Mouse (Mus musculus): Measurements from ENCODE around the gene Csmd2. TPM values are rescaled to one million over a fixed set of nuclear protein-coding genes. Genes with fewer than 3 reads are reported as not detected.

Gene Csmd2
- polyA plus RNA-seq, 1 experiment from 2014 or later = 0.05 TPM

DNA sequence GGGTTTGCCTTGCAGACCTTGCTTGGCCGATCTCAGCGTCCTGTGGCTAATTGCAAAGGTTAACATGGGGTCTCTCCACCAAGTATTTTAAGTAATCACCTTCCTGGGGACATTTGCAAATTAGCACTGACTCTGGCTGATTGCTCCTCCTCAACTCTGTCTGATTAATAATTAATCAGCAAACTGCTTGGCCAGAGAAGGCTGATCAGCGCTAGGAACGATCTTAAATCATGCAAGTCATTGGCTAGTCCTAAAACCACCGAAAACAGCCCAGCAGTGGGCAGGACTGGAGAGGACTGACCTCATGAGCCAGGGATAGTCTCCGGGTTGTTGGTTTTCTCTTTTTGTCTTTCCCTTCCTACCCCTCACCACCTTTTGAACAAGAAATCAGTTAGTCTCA, 236.8 kb downstream of the Csmd2 start:
- Histone ChIP-seq H3K36me3 (ENCODE audit: control insufficient read depth, insufficient read depth) (no peaks in the 10 kb centered on the region), H3K9me3 (ENCODE audit: control insufficient read depth) (no peaks in the 10 kb centered on the region), H3K4me1 (replicated peaks; ENCODE audit: control insufficient read depth, insufficient read depth, low read length) (no peaks in the 10 kb centered on the region), H3K9ac (ENCODE audit: low read depth, low read length) (no peak overlapping the region), H3K4me2 (replicated peaks; ENCODE audit: low read depth) (no peak overlapping the region), H3K27me3 (replicated peaks; ENCODE audit: control insufficient read depth, insufficient read depth, low read length) (no peaks in the 10 kb centered on the region), H3K4me3 (ENCODE audit: low read depth, low read length) (no peak overlapping the region), H3K27ac (ENCODE audit: low read depth, low read length) (no peak overlapping the region)
- no peak for TF ChIP-seq CTCF (IDR thresholded peaks at IDR 0.05; ENCODE audit: low read depth)
- ATAC-seq = no peak
- WGBS = 37% methylated on average over 6 of the region's 6 CpGs

DNA sequence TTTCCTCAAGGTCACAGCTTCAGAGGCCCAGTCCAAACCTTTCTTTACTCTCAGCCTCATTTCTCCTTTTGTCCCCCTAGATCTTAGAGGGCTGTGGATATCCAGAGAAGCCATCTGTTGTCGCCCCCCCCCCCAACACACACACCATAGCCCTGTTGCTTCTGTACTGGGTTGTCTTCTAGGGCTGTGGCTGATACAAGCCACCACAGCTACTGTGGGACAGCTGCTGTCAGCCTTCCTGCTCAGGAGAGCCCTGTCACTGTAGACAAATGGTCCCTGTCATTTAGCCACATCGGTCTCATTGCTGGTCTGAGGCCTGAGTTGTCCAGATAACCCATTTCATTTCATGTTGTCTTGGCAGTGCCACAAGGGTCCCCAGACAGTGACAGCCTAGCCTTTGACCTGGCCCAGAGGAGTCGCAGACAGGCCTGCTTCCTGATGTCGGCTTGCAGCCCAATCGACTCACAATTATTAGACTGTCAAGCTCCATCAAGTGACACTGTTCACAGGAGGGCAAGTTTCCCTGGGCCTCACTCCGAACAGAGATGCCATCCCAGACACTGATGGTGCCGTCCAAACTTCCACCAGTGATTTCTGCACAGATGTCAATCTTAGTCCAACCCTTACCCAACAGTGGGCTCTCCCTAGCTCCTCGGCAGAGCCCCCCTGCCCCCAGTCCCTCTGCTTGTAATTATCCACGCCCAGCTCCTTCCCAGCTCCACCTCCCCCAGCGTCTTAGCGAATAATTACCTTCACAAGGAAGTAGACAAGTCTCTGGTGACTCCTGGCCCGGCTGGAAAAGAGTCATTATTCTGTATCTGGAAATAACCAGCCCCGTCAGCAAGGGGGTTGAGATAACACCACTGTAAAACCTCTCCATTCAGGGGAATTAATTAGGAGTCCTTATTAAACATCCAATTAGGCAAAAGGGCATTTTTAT, 240.0 kb downstream of the Csmd2 start:
- Histone ChIP-seq H3K36me3 (ENCODE audit: control insufficient read depth, insufficient read depth) (no peaks in the 10 kb centered on the region), H3K4me2 (replicated peaks; ENCODE audit: low read depth) (no peak overlapping the region), H3K27me3 (replicated peaks; ENCODE audit: control insufficient read depth, insufficient read depth, low read length) (no peaks in the 10 kb centered on the region), H3K9ac (ENCODE audit: low read depth, low read length) (no peak overlapping the region), H3K27ac (ENCODE audit: low read depth, low read length) (no peak overlapping the region), H3K4me3 (ENCODE audit: low read depth, low read length) (no peak overlapping the region), H3K4me1 (replicated peaks; ENCODE audit: control insufficient read depth, insufficient read depth, low read length) (no peaks in the 10 kb centered on the region), H3K9me3 (ENCODE audit: control insufficient read depth) (no peaks in the 10 kb centered on the region)
- no peak for TF ChIP-seq CTCF (IDR thresholded peaks at IDR 0.05; ENCODE audit: low read depth)
- WGBS = 42% methylated on average over 13 of the region's 13 CpGs
- ATAC-seq = no peak

DNA sequence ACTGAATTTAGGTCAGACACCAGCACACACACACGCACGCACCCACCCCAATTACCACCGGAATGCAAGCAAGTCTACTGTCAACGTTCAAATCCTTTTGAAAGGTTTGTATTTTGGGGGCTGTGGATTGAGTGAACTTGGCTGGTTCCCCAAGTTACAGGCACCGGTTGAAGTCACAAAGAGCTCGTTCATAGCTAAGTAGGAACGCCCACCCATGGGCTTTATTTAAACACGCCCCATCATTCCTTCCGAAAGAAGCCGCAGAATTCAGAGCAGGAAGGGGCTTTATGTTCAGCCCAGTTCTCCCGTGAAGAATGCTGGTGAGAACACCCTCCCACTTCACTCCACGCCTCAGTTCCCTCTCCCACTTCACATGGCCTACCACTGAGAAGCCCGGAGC, 245.8 kb downstream of the Csmd2 start:
- no peak overlapping the region for H3K4me3 ChIP-seq (ENCODE audit: low read depth, low read length)
- H3K4me2 ChIP-seq (replicated peaks; ENCODE audit: low read depth) = no peak overlapping the region
- no peaks in the 10 kb centered on the region for H3K36me3 ChIP-seq (ENCODE audit: control insufficient read depth, insufficient read depth)
- no peak for ATAC-seq
- H3K9ac ChIP-seq (ENCODE audit: low read depth, low read length) = no peak overlapping the region
- WGBS = 76% methylated on average over 13 of the region's 13 CpGs
- no peaks in the 10 kb centered on the region for H3K9me3 ChIP-seq (ENCODE audit: control insufficient read depth)
- H3K27me3 ChIP-seq (replicated peaks; ENCODE audit: control insufficient read depth, insufficient read depth, low read length) = no peaks in the 10 kb centered on the region
- no peaks in the 10 kb centered on the region for H3K4me1 ChIP-seq (replicated peaks; ENCODE audit: control insufficient read depth, insufficient read depth, low read length)
- H3K27ac ChIP-seq (ENCODE audit: low read depth, low read length) = no peak overlapping the region
- no peak for TF ChIP-seq CTCF (IDR thresholded peaks at IDR 0.05; ENCODE audit: low read depth)

- H3K9ac ChIP-seq (ENCODE audit: low read depth, low read length) = no peak overlapping the region
- H3K4me3 ChIP-seq (ENCODE audit: low read depth, low read length) = no peak overlapping the region
- H3K4me2 ChIP-seq (replicated peaks; ENCODE audit: low read depth) = no peak overlapping the region
- no peaks in the 10 kb centered on the region for H3K9me3 ChIP-seq (ENCODE audit: control insufficient read depth)
- no peak for ATAC-seq
- H3K27me3 ChIP-seq (replicated peaks; ENCODE audit: control insufficient read depth, insufficient read depth, low read length) = no peaks in the 10 kb centered on the region
- no peaks in the 10 kb centered on the region for H3K36me3 ChIP-seq (ENCODE audit: control insufficient read depth, insufficient read depth)
- H3K4me1 ChIP-seq (replicated peaks; ENCODE audit: control insufficient read depth, insufficient read depth, low read length) = no peaks in the 10 kb centered on the region
- no peak overlapping the region for H3K27ac ChIP-seq (ENCODE audit: low read depth, low read length)
- TF ChIP-seq CTCF (IDR thresholded peaks at IDR 0.05; ENCODE audit: low read depth) = no peak
- WGBS = 35% methylated on average over 1 of the region's 1 CpGs
These were observed 251.5 kb downstream of the Csmd2 start for GRCm38 (mm10) chr4:128239113-128239512.

GRCm38 (mm10) chr4:128241075-128241853, 253.6 kb downstream of the Csmd2 start:
- WGBS = 44% methylated on average over 19 of the region's 19 CpGs

GRCm38 (mm10) chr4:128241854-128242356, 254.2 kb downstream of the Csmd2 start:
- no peak overlapping the region for H3K9ac ChIP-seq (ENCODE audit: low read depth, low read length)
- no peak for ATAC-seq
- H3K27me3 ChIP-seq (replicated peaks; ENCODE audit: control insufficient read depth, insufficient read depth, low read length) = no peaks in the 10 kb centered on the region
- H3K4me3 ChIP-seq (ENCODE audit: low read depth, low read length) = no peak overlapping the region
- H3K36me3 ChIP-seq (ENCODE audit: control insufficient read depth, insufficient read depth) = no peaks in the 10 kb centered on the region
- 70% methylated on average over 2 of the region's 2 CpGs for WGBS
- H3K4me1 ChIP-seq (replicated peaks; ENCODE audit: control insufficient read depth, insufficient read depth, low read length) = no peaks in the 10 kb centered on the region
- H3K9me3 ChIP-seq (ENCODE audit: control insufficient read depth) = no peaks in the 10 kb centered on the region
- H3K4me2 ChIP-seq (replicated peaks; ENCODE audit: low read depth) = no peak overlapping the region
- H3K27ac ChIP-seq (ENCODE audit: low read depth, low read length) = no peak overlapping the region
- no peak for TF ChIP-seq CTCF (IDR thresholded peaks at IDR 0.05; ENCODE audit: low read depth)

More at GRCm38 (mm10) chr4:128241075-128241853, 253.6 kb downstream of the Csmd2 start:
- H3K36me3 ChIP-seq (ENCODE audit: control insufficient read depth, insufficient read depth) = no peaks in the 10 kb centered on the region
- no peaks in the 10 kb centered on the region for H3K4me1 ChIP-seq (replicated peaks; ENCODE audit: control insufficient read depth, insufficient read depth, low read length)
- H3K4me2 ChIP-seq (replicated peaks; ENCODE audit: low read depth) = no peak overlapping the region
- H3K4me3 ChIP-seq (ENCODE audit: low read depth, low read length) = no peak overlapping the region
- no peak for TF ChIP-seq CTCF (IDR thresholded peaks at IDR 0.05; ENCODE audit: low read depth)
- no peaks in the 10 kb centered on the region for H3K9me3 ChIP-seq (ENCODE audit: control insufficient read depth)
- no peak overlapping the region for H3K27ac ChIP-seq (ENCODE audit: low read depth, low read length)
- ATAC-seq = no peak
- no peak overlapping the region for H3K9ac ChIP-seq (ENCODE audit: low read depth, low read length)
- no peaks in the 10 kb centered on the region for H3K27me3 ChIP-seq (replicated peaks; ENCODE audit: control insufficient read depth, insufficient read depth, low read length)

All from intestine, postnatal 0 days (tissue).